Mouse (Mus musculus): ENCODE measurements at regions not wholly inside any gene's neighbourhood (a gene's known extent, or its start where the extent isn't known, plus 50 kb on each side); places are given as distances from the start of the nearest gene placed in this dataset.

GRCm38 (mm10) chr14:54097026-54097425 is 156.9 kb downstream of the Dad1 start:
- TF ChIP-seq EP300 (IDR thresholded peaks at IDR 0.05; ENCODE audit: insufficient read depth, low read depth, low read length) (no peak), CTCF (IDR thresholded peaks at IDR 0.05; ENCODE audit: low read depth, low read length) (no peak), POLR2A (IDR thresholded peaks at IDR 0.05; ENCODE audit: insufficient read depth, low read length) (no peak)
